Comparison of ENCODE assay signal across 16 mouse cellular contexts in genomic region chr16:92946554-92946953, GRCm38 (mm10).
DNase-seq lines count a peak whose midpoint lies in the region; ATAC-seq and TF ChIP-seq lines count a peak whose summit lies in the region.
"Had no signal": no experiment of that assay in that cellular context is flagged by ENCODE, and none has a peak within 500 bp of the region (broad histone marks: within the 10 kb centered on the region; RNA-seq: fewer than 3 reads in every experiment).

No protein-coding gene starts in this region.

- no peak for TF ChIP-seq CTCF in lung, postnatal 0 days (IDR thresholded peaks at IDR 0.05)

- ATAC-seq in lung, postnatal 0 days: peak; percentile 47
- peak; percentile 81 for ATAC-seq in activated CD4-positive, CD25-positive, alpha-beta regulatory T cell, adult 4 months
- peak; percentile 63; the same call in 1 of the 2 replicates for ATAC-seq in monocyte, adult 5-6 weeks (replicated peaks; ENCODE audit: insufficient number of reproducible peaks, low FRiP score, low TSS enrichment, poor library complexity, severe bottlenecking)
- ATAC-seq: forebrain, embryonic 16.5 days had no signal

- no peaks in the 10 kb centered on the region for H3K36me3 ChIP-seq in lung, postnatal 0 days (ENCODE audit: insufficient read depth, low read length)
- H3K36me3 ChIP-seq: neural tube, embryonic 13.5 days had no signal

- no peak overlapping the region for H3K9ac ChIP-seq in lung, postnatal 0 days (replicated peaks; ENCODE audit: low read depth)
- H3K9ac ChIP-seq: hindbrain, embryonic 14.5 days; liver, embryonic 14.5 days; neural tube, embryonic 13.5 days had no signal

- no peak overlapping the region for H3K4me2 ChIP-seq in lung, postnatal 0 days (replicated peaks; ENCODE audit: low read depth, low read length)
- H3K4me2 ChIP-seq: hindbrain, embryonic 14.5 days; midbrain, embryonic 11.5 days; neural tube, embryonic 13.5 days had no signal

- no peak overlapping the region for H3K27ac ChIP-seq in lung, postnatal 0 days (ENCODE audit: low read length)
- H3K27ac ChIP-seq: hindbrain, embryonic 14.5 days; liver, embryonic 14.5 days; neural tube, embryonic 13.5 days had no signal

- no peak overlapping the region for H3K4me3 ChIP-seq in lung, postnatal 0 days (ENCODE audit: low read depth, low read length)
- H3K4me3 ChIP-seq: neural tube, embryonic 13.5 days had no signal

- no peaks in the 10 kb centered on the region for H3K9me3 ChIP-seq in lung, postnatal 0 days (ENCODE audit: low read length)
- H3K9me3 ChIP-seq: neural tube, embryonic 13.5 days had no signal

- peak; percentile 39 for DNase-seq in lung, postnatal 0 days (ENCODE audit: low spot score)
- no peak for DNase-seq in lung, adult 18-20 months
- DNase-seq in thymus, postnatal 4 days: peak; percentile 68
- no peak for DNase-seq in testis, postnatal 10 days (ENCODE audit: low spot score)
- no peak for DNase-seq in kidney, postnatal 25 days
- no peak for DNase-seq in cerebellum, postnatal 36 days
- DNase-seq: embryo, embryonic 11 days; gastrocnemius, postnatal 25 days; left cerebral cortex, postnatal 4 days had no signal

- no peaks in the 10 kb centered on the region for H3K27me3 ChIP-seq in lung, postnatal 0 days (replicated peaks; ENCODE audit: insufficient read depth, low read length)
- H3K27me3 ChIP-seq: neural tube, embryonic 13.5 days had no signal

- 75% methylated on average over 4 of the region's 4 CpGs for WGBS in lung, postnatal 0 days

- no peak for TF ChIP-seq EP300 in lung, postnatal 0 days (IDR thresholded peaks at IDR 0.05)

- H3K4me1 ChIP-seq in lung, postnatal 0 days (ENCODE audit: insufficient read depth, low read depth, low read length): no peaks in the 10 kb centered on the region
- H3K4me1 ChIP-seq: neural tube, embryonic 13.5 days had no signal

Comparison
In these comparisons a context has a peak if more than half of its experiments do, and no peak if none do; other contexts are left out.
1. DNase-seq: peak in lung, postnatal 0 days (single experiment) and thymus, postnatal 4 days (single experiment); none in lung, adult 18-20 months (0 of 2), testis, postnatal 10 days (single experiment), kidney, postnatal 25 days (0 of 2) and cerebellum, postnatal 36 days (0 of 2).
2. Peak in every context shown above with its lines, with median percentiles within 50 percentile points of each other: ATAC-seq.